Mouse (Mus musculus): ENCODE results near the gene Zbtb20. TPM values are rescaled to one million over a fixed set of nuclear protein-coding genes. Genes with fewer than 3 reads are reported as not detected.

Zbtb20 gene
- polyA plus RNA-seq, 1 experiment from 2014 or later = 23.5 TPM

- no peak overlapping the region for H3K4me2 ChIP-seq (ENCODE audit: low read depth, low read length)
- ATAC-seq (ENCODE audit: insufficient read depth, low FRiP score) = no peak
- no peaks in the 10 kb centered on the region for H3K36me3 ChIP-seq (ENCODE audit: control insufficient read depth, insufficient read depth, low read length)
- 44% methylated on average over 2 of the region's 2 CpGs for WGBS
- no peak overlapping the region for H3K27ac ChIP-seq (ENCODE audit: low read length)
- no peaks in the 10 kb centered on the region for H3K9me3 ChIP-seq (replicated peaks; ENCODE audit: control insufficient read depth, low read length)
- H3K27me3 ChIP-seq (ENCODE audit: control insufficient read depth, insufficient read depth, low read length) = no peaks in the 10 kb centered on the region
- no peak overlapping the region for H3K9ac ChIP-seq (ENCODE audit: low read length)
- no peaks in the 10 kb centered on the region for H3K4me1 ChIP-seq (ENCODE audit: control insufficient read depth, insufficient read depth, low read length)
- no peak overlapping the region for H3K4me3 ChIP-seq (replicated peaks; ENCODE audit: low read length)
Observed at GRCm38 (mm10) chr16:43080403-43080802, 204.7 kb downstream of the Zbtb20 start.

GRCm38 (mm10) chr16:43080923-43081702 is 205.4 kb downstream of the Zbtb20 start:
- Histone ChIP-seq H3K9me3 (replicated peaks; ENCODE audit: control insufficient read depth, low read length) (no peaks in the 10 kb centered on the region), H3K4me3 (replicated peaks; ENCODE audit: low read length) (no peak overlapping the region), H3K9ac (ENCODE audit: low read length) (no peak overlapping the region), H3K4me2 (ENCODE audit: low read depth, low read length) (no peak overlapping the region), H3K27me3 (ENCODE audit: control insufficient read depth, insufficient read depth, low read length) (no peaks in the 10 kb centered on the region), H3K36me3 (ENCODE audit: control insufficient read depth, insufficient read depth, low read length) (no peaks in the 10 kb centered on the region), H3K27ac (ENCODE audit: low read length) (no peak overlapping the region), H3K4me1 (ENCODE audit: control insufficient read depth, insufficient read depth, low read length) (no peaks in the 10 kb centered on the region)
- no peak for ATAC-seq (ENCODE audit: insufficient read depth, low FRiP score)
- 76% methylated on average over 5 of the region's 5 CpGs for WGBS

- Histone ChIP-seq H3K36me3 (ENCODE audit: control insufficient read depth, insufficient read depth, low read length) (no peaks in the 10 kb centered on the region), H3K9me3 (replicated peaks; ENCODE audit: control insufficient read depth, low read length) (no peaks in the 10 kb centered on the region), H3K4me3 (replicated peaks; ENCODE audit: low read length) (no peak overlapping the region), H3K4me1 (ENCODE audit: control insufficient read depth, insufficient read depth, low read length) (no peaks in the 10 kb centered on the region), H3K27me3 (ENCODE audit: control insufficient read depth, insufficient read depth, low read length) (no peaks in the 10 kb centered on the region), H3K9ac (ENCODE audit: low read length) (no peak overlapping the region), H3K4me2 (ENCODE audit: low read depth, low read length) (no peak overlapping the region), H3K27ac (ENCODE audit: low read length) (no peak overlapping the region)
- 80% methylated on average over 6 of the region's 6 CpGs for WGBS
- no peak for ATAC-seq (ENCODE audit: insufficient read depth, low FRiP score)
Observed at GRCm38 (mm10) chr16:43081995-43082394, 206.3 kb downstream of the Zbtb20 start.

GRCm38 (mm10) chr16:43082801-43083200 is 207.1 kb downstream of the Zbtb20 start:
- H3K9me3 ChIP-seq (replicated peaks; ENCODE audit: control insufficient read depth, low read length) = no peaks in the 10 kb centered on the region

GRCm38 (mm10) chr16:43090188-43090587 is 214.5 kb downstream of the Zbtb20 start:
- no peak overlapping the region for H3K27ac ChIP-seq (ENCODE audit: low read length)
- no peaks in the 10 kb centered on the region for H3K9me3 ChIP-seq (replicated peaks; ENCODE audit: control insufficient read depth, low read length)
- WGBS = 70% methylated on average over 3 of the region's 3 CpGs
- H3K27me3 ChIP-seq (ENCODE audit: control insufficient read depth, insufficient read depth, low read length) = no peaks in the 10 kb centered on the region
- H3K36me3 ChIP-seq (ENCODE audit: control insufficient read depth, insufficient read depth, low read length) = no peaks in the 10 kb centered on the region
- ATAC-seq (ENCODE audit: insufficient read depth, low FRiP score) = no peak
- no peak overlapping the region for H3K4me2 ChIP-seq (ENCODE audit: low read depth, low read length)
- H3K4me1 ChIP-seq (ENCODE audit: control insufficient read depth, insufficient read depth, low read length) = no peaks in the 10 kb centered on the region
- H3K9ac ChIP-seq (ENCODE audit: low read length) = no peak overlapping the region
- no peak overlapping the region for H3K4me3 ChIP-seq (replicated peaks; ENCODE audit: low read length)

More at GRCm38 (mm10) chr16:43082801-43083200, 207.1 kb downstream of the Zbtb20 start:
- 79% methylated on average over 5 of the region's 5 CpGs for WGBS
- no peaks in the 10 kb centered on the region for H3K36me3 ChIP-seq (ENCODE audit: control insufficient read depth, insufficient read depth, low read length)
- no peak overlapping the region for H3K4me3 ChIP-seq (replicated peaks; ENCODE audit: low read length)
- no peaks in the 10 kb centered on the region for H3K4me1 ChIP-seq (ENCODE audit: control insufficient read depth, insufficient read depth, low read length)
- H3K4me2 ChIP-seq (ENCODE audit: low read depth, low read length) = no peak overlapping the region
- no peak overlapping the region for H3K27ac ChIP-seq (ENCODE audit: low read length)
- no peak for ATAC-seq (ENCODE audit: insufficient read depth, low FRiP score)
- no peaks in the 10 kb centered on the region for H3K27me3 ChIP-seq (ENCODE audit: control insufficient read depth, insufficient read depth, low read length)
- H3K9ac ChIP-seq (ENCODE audit: low read length) = no peak overlapping the region

- Histone ChIP-seq H3K4me3 (replicated peaks; ENCODE audit: low read length) (no peak overlapping the region), H3K27me3 (ENCODE audit: control insufficient read depth, insufficient read depth, low read length) (no peaks in the 10 kb centered on the region), H3K4me2 (ENCODE audit: low read depth, low read length) (no peak overlapping the region), H3K9ac (ENCODE audit: low read length) (no peak overlapping the region), H3K27ac (ENCODE audit: low read length) (no peak overlapping the region), H3K9me3 (replicated peaks; ENCODE audit: control insufficient read depth, low read length) (no peaks in the 10 kb centered on the region), H3K36me3 (ENCODE audit: control insufficient read depth, insufficient read depth, low read length) (no peaks in the 10 kb centered on the region), H3K4me1 (ENCODE audit: control insufficient read depth, insufficient read depth, low read length) (no peaks in the 10 kb centered on the region)
- WGBS = 80% methylated on average over 1 of the region's 1 CpGs
- no peak for ATAC-seq (ENCODE audit: insufficient read depth, low FRiP score)
Observed at GRCm38 (mm10) chr16:43094161-43094560, 218.5 kb downstream of the Zbtb20 start.

GRCm38 (mm10) chr16:43094756-43095155 is 219.1 kb downstream of the Zbtb20 start:
- H3K9me3 ChIP-seq (replicated peaks; ENCODE audit: control insufficient read depth, low read length) = no peaks in the 10 kb centered on the region
- H3K4me1 ChIP-seq (ENCODE audit: control insufficient read depth, insufficient read depth, low read length) = no peaks in the 10 kb centered on the region
- H3K4me2 ChIP-seq (ENCODE audit: low read depth, low read length) = no peak overlapping the region
- no peaks in the 10 kb centered on the region for H3K27me3 ChIP-seq (ENCODE audit: control insufficient read depth, insufficient read depth, low read length)
- no peak overlapping the region for H3K4me3 ChIP-seq (replicated peaks; ENCODE audit: low read length)
- no peak overlapping the region for H3K27ac ChIP-seq (ENCODE audit: low read length)
- WGBS = 88% methylated on average over 6 of the region's 6 CpGs
- no peak overlapping the region for H3K9ac ChIP-seq (ENCODE audit: low read length)
- no peaks in the 10 kb centered on the region for H3K36me3 ChIP-seq (ENCODE audit: control insufficient read depth, insufficient read depth, low read length)
- no peak for ATAC-seq (ENCODE audit: insufficient read depth, low FRiP score)

GRCm38 (mm10) chr16:43096040-43096439 is 220.4 kb downstream of the Zbtb20 start:
- H3K9ac ChIP-seq (ENCODE audit: low read length) = no peak overlapping the region
- no peaks in the 10 kb centered on the region for H3K27me3 ChIP-seq (ENCODE audit: control insufficient read depth, insufficient read depth, low read length)
- H3K4me2 ChIP-seq (ENCODE audit: low read depth, low read length) = no peak overlapping the region
- no peaks in the 10 kb centered on the region for H3K36me3 ChIP-seq (ENCODE audit: control insufficient read depth, insufficient read depth, low read length)
- no peak for ATAC-seq (ENCODE audit: insufficient read depth, low FRiP score)
- no peaks in the 10 kb centered on the region for H3K4me1 ChIP-seq (ENCODE audit: control insufficient read depth, insufficient read depth, low read length)
- no peak overlapping the region for H3K27ac ChIP-seq (ENCODE audit: low read length)
- no peak overlapping the region for H3K4me3 ChIP-seq (replicated peaks; ENCODE audit: low read length)
- H3K9me3 ChIP-seq (replicated peaks; ENCODE audit: control insufficient read depth, low read length) = no peaks in the 10 kb centered on the region

GRCm38 (mm10) chr16:43098153-43098552 is 222.5 kb downstream of the Zbtb20 start:
- WGBS = 93% methylated on average over 4 of the region's 4 CpGs
- Histone ChIP-seq H3K36me3 (ENCODE audit: control insufficient read depth, insufficient read depth, low read length) (no peaks in the 10 kb centered on the region), H3K4me1 (ENCODE audit: control insufficient read depth, insufficient read depth, low read length) (no peaks in the 10 kb centered on the region), H3K27me3 (ENCODE audit: control insufficient read depth, insufficient read depth, low read length) (no peaks in the 10 kb centered on the region), H3K4me2 (ENCODE audit: low read depth, low read length) (no peak overlapping the region), H3K9ac (ENCODE audit: low read length) (no peak overlapping the region), H3K9me3 (replicated peaks; ENCODE audit: control insufficient read depth, low read length) (no peaks in the 10 kb centered on the region), H3K27ac (ENCODE audit: low read length) (no peak overlapping the region), H3K4me3 (replicated peaks; ENCODE audit: low read length) (no peak overlapping the region)
- no peak for ATAC-seq (ENCODE audit: insufficient read depth, low FRiP score)

Measured in stomach, embryonic 16.5 days (tissue).